Mouse (Mus musculus): Measurements from ENCODE around the gene 4931406P16Rik.

The 4931406P16Rik gene

DNA sequence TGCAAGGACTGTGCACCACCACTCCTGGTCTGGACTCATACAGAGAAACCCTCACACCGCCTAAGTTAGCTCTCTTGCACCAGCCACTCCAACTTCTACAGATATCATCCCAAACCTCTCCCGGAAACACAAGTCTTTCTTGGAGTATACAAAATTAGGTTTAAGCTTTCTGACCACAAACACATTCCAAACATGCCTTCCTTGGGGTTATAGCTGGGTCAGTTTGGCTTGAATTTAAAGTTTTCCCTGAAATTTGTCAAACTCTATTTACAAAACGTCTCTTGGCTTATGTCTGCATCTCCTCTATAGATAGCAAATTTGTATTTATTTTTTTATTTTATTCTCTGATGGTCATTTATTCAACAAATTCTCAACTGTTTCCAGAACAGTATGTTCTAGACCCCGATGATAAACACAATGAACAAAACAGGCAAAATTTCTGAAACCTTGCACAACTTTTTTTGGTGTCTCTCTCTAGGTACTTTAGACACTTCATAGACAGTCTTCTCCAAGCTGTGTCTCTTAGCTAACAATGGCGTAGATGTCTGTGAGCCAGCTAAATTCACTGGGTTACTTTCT is 4.1 kb downstream of the 4931406P16Rik start:
- DNase-seq, result peak; percentile 17

DNA sequence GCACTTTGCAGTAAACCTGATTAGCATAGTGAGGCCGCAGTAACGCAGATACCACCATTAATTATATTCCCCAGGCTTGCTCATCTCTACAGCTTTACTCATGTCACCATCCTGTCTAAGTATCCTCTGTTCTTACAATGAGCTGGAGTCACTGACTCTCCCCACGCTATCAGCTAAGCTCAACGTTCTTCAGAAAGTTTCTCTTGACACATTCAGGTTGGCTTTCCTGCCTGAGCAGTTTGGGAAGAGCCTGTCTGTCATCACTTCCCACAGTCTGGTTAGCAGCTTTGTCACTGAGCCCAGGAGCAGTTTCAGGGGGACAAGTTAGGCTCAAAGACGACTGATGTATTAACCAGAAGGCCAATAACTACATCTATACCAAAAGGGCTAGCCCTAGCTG is 4.8 kb downstream of the 4931406P16Rik start:
- no peak for DNase-seq

DNA sequence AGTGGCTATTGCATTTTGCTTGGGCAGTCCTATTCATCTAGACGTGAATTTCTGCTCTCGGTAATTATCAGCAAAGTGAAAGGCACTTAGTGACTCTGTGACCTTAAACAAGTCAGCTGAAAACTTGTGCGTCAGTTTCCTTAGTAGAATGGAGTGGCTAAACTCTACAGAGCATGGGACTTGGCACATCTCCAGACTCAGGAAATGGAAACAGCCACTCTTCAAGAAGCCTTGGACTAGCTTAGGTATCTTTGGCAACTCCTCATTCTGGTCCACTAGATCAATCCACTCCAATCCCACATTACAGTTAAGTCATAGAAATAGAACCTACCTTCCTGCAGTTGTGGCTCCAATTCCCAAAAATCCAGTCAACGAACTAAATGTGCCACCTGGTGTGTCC is 7.9 kb downstream of the 4931406P16Rik start:
- peak; percentile 57 for DNase-seq

DNA sequence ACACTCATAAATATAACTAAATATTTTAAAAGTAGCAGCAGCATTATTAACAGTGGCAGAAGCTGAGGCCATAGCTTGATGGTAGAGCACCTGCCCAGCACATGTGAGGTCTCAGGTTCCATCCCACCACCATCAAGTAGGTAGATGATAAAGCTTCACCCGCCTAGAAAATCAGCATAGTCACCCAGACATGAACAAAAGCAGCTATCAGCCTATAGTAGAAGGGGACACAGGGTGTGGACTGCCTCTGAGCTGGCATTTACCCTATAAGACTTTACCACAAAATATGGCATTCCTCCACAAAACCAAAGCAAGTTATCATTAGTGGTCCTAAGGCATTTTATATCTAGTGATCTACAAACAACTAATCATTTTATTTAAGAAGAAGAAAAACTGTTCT is 10.7 kb downstream of the 4931406P16Rik start:
- DNase-seq, result no peak

DNA sequence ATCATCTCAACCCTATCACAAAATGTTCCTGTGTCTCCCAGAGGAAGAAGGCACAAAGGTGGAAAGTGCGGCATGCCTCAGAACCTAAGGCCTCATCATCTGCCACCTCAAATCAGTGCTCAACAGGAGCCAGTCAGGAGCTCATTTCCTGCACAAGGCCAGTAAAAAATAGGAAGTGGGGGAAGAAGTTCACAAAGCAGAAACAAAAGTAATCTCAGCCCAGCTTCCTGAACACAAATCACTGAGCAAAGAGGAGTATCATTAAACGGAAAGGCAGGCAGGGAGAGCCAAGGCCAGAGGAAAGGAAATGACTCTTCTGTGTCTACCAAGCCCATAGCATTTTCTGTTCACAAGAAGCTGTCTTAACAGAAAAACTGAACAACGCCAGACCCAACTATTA is 11.4 kb downstream of the 4931406P16Rik start:
- DNase-seq, result peak; percentile 38

DNA sequence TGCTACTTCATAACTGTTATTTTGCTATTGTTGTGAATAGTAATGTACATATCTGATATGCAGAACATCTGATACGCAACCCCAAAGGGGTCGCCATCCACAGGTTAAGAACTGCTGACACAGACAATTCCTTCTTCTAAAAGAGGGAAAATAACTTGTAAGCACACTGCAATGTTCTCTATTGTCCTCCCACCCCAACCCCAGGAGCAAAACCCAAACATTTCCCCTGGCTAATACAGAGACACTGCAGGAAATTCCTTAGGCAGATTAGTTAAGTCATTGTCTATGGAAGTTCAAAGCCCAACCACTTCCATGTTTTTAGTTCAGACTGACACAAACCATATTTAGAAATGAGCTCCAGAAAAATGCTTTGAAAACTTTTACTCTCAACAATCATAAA is 14.5 kb downstream of the 4931406P16Rik start:
- DNase-seq, result no peak

DNA sequence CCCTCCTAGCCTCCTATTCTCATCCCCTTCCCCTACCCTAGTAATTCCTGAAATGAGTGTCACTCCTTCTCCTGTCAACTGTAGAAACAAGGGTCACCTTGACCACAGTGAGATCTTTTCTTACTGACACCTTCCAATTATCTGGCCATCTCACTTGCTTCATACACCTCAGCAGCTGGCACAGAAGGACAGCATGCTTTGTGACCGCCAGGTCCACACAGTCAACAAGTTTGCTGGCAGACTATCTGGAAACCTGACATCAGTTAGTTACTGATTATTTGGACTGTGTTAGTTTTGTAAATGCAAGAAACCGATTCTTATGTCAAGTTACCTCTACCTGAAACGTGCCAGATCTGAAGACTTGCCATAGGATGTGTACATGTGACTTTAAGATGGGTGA is 17.2 kb downstream of the 4931406P16Rik start:
- no peak for DNase-seq

DNA sequence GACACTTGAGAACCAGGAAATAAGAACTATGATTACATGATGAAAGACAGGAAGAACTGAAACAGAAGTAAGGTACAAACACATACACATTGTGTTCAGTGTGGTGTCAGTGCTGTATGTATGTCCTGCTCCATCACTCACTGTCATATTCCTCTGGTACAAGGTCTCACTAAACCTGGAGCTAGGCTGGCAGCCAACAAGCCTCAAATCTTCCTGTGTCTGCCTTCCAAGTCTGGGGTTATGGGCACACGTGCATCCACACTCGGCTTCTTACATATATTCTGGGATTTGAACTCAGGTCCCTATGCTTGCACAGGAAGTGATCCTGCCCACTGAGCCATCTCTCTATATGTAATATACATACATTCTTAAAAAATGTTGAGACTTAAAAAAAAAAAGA is 20.7 kb downstream of the 4931406P16Rik start:
- DNase-seq, result no peak

DNA sequence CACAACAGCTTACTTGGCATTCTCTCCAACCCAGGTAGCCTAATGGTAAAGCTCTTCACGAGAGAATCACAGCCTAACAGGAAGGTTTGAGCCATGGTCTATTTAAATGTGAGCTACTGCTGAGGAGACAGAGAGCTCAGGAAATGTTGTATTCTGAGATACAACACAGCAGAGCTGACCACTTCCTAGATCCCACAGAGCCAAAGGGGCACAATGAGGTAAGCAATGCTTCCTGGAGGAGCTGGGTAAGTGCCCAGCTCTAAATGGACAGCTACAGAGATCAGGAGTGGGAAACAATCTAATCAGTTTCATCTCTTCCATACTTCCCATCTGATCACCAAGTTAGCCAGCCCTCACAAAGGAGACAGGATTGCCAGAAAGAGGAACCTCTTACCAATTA is 22.1 kb downstream of the 4931406P16Rik start:
- DNase-seq, result peak; percentile 51

DNA sequence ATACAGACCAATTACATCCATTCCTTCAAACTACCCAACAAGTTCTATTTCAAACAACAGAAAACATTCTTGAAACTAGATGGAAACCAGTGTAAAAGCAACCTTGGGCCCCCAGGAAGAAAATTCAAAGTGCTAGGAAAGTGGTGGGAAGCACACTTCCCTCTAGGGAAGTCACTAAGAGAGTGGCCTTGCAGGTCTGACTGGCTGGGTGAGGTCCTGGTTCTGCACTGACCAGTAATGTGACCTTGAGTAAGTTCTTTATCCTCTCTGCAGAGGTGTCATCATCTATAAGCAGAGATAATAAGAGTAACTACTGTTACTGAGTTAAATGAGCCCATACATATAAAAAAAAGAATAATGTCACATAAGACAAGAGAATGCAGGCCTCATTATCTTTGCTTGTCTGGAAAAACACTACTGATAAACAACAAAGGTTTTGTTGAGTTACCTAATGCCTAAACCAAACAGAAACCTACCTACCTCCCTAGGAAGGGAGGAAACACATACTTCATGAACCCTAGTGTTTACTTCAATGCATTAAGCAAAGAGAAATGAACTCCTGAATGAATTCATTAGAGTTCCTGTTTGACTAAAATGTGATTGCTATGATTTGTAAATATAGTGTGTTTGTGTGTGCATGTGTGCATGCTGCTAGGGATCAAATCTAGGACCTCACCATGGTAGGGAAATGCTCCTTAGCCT is 22.8 kb downstream of the 4931406P16Rik start:
- DNase-seq, result no peak

DNA sequence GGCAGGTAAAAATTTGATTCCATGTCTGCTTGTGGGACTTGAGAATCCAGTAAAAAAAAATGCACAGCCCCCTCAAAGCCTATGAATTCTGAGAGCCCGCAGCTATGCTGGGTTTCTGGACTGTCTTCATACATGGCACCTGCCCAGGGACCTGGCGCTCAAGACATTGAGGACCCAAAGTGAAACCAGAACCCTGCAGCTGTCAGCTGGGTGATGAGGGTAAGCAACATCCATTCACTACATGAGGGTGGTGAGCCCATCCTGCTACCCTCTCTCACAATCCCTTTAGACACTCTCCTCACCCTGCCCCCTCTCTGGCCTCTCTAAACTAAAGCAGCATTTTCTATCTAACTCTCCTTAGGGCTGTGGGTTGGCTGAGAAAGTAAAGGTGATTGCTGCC is 35.7 kb downstream of the 4931406P16Rik start:
- DNase-seq, result no peak

DNA sequence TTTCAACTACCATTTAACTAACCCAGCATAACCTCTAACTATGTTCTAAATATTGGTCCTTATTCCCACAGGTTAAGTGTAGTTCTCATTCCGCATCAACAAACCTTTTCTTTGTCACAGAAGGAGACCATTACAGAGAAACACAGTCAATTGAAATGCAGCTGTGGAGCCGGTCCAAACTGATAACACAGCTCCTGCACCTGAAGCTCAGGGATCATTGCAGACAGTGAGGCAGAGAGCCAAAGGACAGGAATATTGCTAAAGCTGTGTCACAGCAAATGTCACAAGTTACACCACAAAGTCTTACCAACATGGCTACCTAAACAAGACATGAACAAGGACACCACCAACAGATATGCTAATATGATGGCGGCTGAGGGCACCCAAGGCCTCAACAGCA is 37.3 kb downstream of the 4931406P16Rik start:
- no peak for DNase-seq

DNA sequence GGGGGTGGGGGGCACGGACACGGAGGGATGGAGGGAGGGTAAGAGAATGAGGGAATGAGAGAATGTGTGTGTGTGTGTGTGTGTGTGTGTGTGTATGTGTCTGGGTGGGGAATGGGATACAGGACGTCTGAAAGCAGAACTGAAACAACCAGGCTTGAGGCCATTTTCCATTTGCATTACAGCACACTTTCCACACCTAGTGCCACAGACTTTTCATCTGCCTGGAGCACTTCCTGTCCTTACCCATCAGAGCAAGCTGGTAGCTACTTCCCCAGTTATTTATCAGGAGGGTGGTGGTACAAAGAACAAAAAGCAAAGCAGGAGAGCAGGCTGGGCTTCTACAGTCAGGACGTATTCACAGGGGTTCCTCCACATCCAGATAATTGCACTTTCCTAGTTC is 40.9 kb downstream of the 4931406P16Rik start:
- no peak for DNase-seq

DNA sequence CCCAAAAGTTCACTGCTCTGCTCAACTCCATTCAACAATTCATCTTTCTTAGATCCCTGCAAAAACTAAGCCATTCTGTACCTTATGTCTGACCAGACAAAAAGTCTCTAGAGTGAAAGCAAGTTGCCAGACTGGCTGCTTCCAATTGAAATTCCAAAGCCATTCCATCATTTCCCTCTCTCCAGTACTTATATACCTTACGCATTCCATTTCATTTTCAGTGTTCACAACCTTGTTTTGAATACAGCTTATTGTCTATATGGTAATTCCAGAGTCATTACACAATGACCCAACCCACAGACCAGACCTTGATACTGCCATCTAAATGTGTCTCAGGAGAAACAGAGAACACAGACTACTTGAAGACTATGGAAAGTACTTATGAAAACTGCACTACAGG is 44.9 kb downstream of the 4931406P16Rik start:
- no peak for DNase-seq

DNA sequence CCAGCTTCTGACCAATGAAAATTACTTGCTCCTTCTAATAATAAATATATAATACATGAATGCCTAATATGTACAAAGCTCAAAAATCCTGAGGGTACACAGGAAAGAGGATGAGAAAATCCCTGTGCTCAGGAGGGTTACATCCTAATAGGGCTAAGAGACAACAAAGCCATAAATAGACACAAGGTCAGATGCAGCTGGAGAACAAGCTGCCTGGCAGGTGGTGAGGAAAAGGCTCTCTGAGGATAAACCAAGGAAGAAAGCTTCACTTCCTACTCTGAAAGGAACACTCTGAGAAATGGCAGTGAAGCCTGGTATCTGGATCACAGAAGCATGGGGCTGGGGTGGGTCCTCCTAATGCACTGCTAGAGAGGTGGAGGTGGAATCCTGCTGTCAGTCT is 46.9 kb downstream of the 4931406P16Rik start:
- DNase-seq, result no peak

DNA sequence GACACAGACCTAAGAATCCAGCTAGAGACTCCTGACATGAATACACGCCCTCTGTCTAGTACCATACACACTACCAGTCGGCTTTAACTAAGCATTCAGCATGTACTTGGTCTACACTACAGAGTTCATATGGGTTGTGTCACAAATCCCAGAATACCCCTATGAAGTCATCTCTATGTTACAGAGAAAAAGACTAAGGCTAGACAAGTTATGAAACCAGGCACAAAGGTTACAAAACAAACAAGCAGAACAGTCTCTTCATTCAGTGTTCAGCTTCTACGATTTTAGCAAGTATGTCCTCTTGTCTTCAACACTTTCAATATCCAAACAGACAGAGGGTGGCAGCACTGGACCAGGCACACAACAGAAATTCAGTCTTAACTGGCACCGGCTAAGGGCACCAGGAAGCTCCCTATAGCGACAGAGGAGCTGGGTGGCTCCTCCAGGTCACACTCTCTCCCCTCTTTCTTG is 47.4 kb downstream of the 4931406P16Rik start:
- DNase-seq, result peak; percentile 90

DNA sequence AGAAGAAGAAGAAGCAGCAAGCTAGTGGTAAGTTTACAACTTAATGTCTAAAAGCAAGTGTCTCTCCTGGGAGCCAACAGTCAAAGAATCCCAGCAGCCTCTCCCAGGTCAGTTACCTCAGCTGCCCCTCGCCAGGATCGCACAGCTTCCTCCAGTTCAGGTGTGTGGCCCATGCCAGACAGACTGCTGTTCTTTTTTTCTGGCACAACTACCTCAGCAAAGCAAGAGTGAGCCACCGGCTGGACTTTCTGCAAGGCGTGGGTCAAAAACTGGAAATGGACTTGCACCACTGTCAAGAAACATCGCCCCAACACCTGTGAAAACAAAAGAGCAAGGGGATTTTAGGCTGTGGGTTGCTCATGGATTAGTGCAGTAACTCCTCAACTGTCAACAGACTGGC is 49.9 kb downstream of the 4931406P16Rik start:
- no peak for DNase-seq

DNA sequence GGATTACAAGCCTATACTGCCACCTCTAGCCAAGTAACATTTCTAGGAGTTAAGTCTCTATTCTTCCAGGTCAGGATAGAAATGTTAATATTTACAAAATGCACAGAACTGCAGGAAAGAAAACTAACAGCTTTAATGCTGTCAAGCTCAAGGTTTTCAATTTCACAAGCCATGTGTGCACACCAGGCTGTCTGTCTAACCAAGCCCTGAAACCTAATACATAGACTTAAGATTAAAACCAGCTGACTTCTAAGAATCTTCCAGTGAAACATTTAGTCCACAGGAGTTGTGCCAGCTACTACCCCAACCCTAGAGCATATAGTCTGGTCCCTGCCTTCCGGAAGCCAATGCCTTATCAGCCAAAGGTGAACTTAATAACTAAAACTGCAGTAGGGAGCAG is 54.9 kb downstream of the 4931406P16Rik start:
- DNase-seq, result no peak

DNA sequence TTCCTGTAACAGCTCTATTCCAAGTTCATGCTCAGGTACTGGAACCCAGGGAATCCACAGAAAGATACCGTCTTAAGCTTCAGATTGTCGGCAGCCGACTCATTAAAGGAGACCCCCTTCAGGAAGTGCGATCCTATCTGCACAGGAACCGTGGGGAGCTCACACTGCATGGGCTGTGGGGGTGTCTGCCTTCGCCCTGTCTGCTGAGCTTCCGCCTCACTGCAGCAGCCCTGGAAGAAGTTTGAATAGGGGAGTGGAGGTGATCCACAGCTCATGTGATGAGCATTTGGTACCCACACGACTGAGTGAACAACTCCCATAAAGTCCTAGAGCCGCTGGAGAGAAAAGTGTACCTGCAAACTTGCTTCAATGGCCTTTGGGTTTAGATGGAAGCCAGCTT is 56.1 kb downstream of the 4931406P16Rik start:
- no peak for DNase-seq

DNA sequence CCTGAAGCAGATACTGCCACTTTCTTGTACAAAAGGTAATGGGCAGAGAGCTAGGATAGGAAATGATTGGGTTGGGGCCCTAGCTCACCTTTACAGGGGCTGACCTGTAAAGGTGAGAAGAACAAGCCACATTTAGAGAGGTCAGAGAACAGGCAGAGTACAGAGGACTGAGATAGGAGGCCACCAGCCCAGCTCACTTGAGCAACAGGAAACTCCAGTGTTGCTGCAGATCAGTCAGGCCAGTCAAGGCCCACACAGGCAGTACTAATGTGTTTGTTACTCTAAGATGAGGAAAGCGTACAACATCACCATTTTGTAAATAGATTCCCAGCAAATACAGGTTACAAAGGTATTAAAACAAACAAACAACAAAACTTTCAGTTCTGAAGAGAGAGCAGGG is 57.4 kb downstream of the 4931406P16Rik start:
- no peak for DNase-seq

DNA sequence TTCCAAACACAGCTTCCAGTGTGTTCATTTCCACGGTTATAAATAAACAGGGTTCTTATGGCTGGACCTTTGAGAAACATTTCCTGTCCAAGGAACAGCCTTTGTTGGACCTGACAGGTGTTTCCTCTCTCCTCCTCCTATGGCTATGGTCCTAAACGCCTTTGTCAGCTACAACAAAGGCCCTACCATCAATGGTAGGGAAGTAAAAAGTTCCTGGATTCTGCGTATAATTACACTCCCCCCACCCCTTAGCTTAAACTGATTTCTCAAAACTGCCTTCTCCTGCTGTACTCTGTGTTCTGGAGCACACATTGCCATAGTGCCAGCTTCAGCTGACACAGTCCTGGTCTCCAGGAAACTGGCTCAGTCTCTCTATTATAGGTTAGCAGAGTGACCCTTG is 58.2 kb downstream of the 4931406P16Rik start:
- peak; percentile 38 for DNase-seq

DNA sequence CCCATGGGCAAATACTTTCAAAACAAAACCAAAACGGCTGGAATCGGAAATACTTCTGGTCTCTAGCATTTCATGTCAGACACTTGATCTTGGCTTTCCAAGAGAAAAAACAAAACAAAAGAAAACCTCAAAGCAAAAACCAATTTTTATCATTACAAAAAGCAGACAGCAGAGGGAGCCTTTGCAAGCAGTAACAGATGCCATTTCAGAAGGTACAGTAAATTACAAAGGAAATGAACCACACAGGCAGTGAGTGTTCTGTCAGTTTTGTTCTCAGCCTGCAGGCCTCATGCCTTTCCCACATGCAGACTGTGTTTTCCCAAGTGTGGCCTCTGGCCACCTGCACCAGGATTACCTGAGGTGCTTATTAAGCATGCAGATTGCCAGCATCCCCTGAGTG is 61.3 kb downstream of the 4931406P16Rik start:
- DNase-seq, result peak; percentile 52

DNA sequence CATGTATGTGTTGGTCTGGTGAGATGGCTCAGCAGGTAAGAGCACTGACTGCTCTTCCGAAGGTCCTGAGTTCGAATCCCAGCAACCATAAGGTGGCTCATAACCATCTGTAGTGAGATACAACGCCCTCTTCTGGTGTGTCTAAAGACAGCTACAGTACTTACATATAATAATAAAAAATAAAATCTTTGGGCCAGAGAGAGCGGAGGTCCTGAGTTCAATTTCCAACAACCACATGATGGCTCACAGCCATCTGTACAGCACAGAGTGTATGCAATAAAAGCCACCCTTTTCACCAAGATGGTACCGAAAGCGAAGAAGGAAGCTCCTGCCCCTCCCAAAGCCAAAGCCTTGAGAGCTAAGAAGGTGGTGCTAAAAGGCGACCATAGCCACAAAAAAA is 62.6 kb downstream of the 4931406P16Rik start, which contains the start of gene Gm6096:
TSS of gene Gm6096 (plus strand) at position 301 of the 400 bp plus-strand sequence.
- DNase-seq, result no peak

DNA sequence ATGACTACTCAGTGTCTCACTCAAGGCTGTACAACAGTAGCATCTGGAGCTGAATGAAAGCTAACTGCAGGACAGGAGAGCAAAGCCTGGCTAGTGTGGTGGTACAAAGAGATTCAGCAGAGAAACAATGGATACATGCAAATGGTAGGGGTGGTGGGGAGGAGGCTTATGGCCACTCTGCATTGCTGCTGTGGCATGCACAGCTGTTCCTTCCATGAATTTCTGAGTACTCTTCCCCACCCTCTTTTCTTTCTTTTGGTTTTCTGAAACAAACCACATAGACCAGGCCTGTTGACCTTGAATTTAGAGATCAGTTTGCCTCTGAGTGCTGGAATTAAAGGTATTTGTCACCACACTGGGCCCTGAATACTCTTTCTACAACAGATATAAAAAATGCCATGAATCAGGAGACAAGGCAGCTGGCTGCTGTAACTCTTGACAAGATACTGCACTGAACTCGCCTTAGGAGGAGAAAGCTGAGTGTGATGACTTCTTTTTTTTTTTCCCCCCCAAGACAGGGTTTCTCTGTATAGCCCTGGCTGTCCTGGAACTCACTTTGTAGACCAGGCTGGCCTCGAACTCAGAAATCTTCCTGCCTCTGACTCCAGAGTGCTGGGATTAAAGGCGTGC is 66.4 kb downstream of the 4931406P16Rik start:
- DNase-seq, result no peak

All from lung, postnatal 10 days (tissue).